ENCODE assay signal across 8 mouse cellular contexts in genomic region chr12:80013577-80013903, GRCm38 (mm10).
DNase-seq lines count a peak whose midpoint lies in the region; ATAC-seq lines count a peak whose summit lies in the region.

No protein-coding gene starts in this region.

- H3K4me1 ChIP-seq in heart, embryonic 10.5 days: peaks cover 64% of the 10 kb centered on the region
- peaks cover 25% of the 10 kb centered on the region; the same call in 1 of the 2 replicates for H3K4me1 ChIP-seq in embryonic facial prominence, embryonic 12.5 days
- H3K4me1 ChIP-seq in intestine, embryonic 14.5 days (replicated peaks; ENCODE audit: control insufficient read depth, insufficient read depth, low read length): peaks cover 23% of the 10 kb centered on the region
- H3K4me1 ChIP-seq in midbrain, embryonic 13.5 days (replicated peaks): peaks cover 22% of the 10 kb centered on the region

- no peak for ATAC-seq in embryonic facial prominence, embryonic 12.5 days (ENCODE audit: insufficient number of reproducible peaks, insufficient read depth, low FRiP score, low TSS enrichment)
- peak; percentile 54; the same call in 1 of the 2 replicates for ATAC-seq in intestine, embryonic 14.5 days (replicated peaks; ENCODE audit: low FRiP score, low TSS enrichment, low read depth)
- no peak; the same call in 1 of the 2 replicates for ATAC-seq in midbrain, embryonic 13.5 days

- no peaks in the 10 kb centered on the region for H3K9me3 ChIP-seq in heart, embryonic 10.5 days
- H3K9me3 ChIP-seq in embryonic facial prominence, embryonic 12.5 days: no peaks in the 10 kb centered on the region
- no peaks in the 10 kb centered on the region for H3K9me3 ChIP-seq in intestine, embryonic 14.5 days (ENCODE audit: control insufficient read depth, low read length)
- no peaks in the 10 kb centered on the region for H3K9me3 ChIP-seq in midbrain, embryonic 13.5 days

- H3K27ac ChIP-seq in heart, embryonic 10.5 days: peak overlapping the region; percentile 54; the same call in 1 of the 2 replicates
- peak overlapping the region; percentile 88 for H3K27ac ChIP-seq in embryonic facial prominence, embryonic 12.5 days
- H3K27ac ChIP-seq in intestine, embryonic 14.5 days (ENCODE audit: low read depth): peak overlapping the region; percentile 82
- H3K27ac ChIP-seq in midbrain, embryonic 13.5 days: peak overlapping the region; percentile 54; the same call in 1 of the 2 replicates

- H3K4me3 ChIP-seq in heart, embryonic 10.5 days: no peak overlapping the region
- no peak overlapping the region for H3K4me3 ChIP-seq in embryonic facial prominence, embryonic 12.5 days
- no peak overlapping the region for H3K4me3 ChIP-seq in intestine, embryonic 14.5 days (ENCODE audit: low read depth, low read length)
- 0 out of 2 replicates have a peak overlapping the region, but pooled peaks have one; percentile 3 for H3K4me3 ChIP-seq in midbrain, embryonic 13.5 days (replicated peaks)

- no peaks in the 10 kb centered on the region for H3K27me3 ChIP-seq in heart, embryonic 10.5 days (ENCODE audit: insufficient read depth, poor library complexity, severe bottlenecking)
- H3K27me3 ChIP-seq in embryonic facial prominence, embryonic 12.5 days: no peaks in the 10 kb centered on the region
- no peaks in the 10 kb centered on the region for H3K27me3 ChIP-seq in intestine, embryonic 14.5 days (replicated peaks; ENCODE audit: control insufficient read depth, insufficient read depth, low read length)
- H3K27me3 ChIP-seq in midbrain, embryonic 13.5 days: no peaks in the 10 kb centered on the region

- H3K9ac ChIP-seq in embryonic facial prominence, embryonic 12.5 days: no peak overlapping the region
- no peak overlapping the region for H3K9ac ChIP-seq in intestine, embryonic 14.5 days (ENCODE audit: low read length)
- no peak overlapping the region for H3K9ac ChIP-seq in midbrain, embryonic 13.5 days (replicated peaks)

- no peak overlapping the region for H3K4me2 ChIP-seq in embryonic facial prominence, embryonic 12.5 days (replicated peaks)
- H3K4me2 ChIP-seq in intestine, embryonic 14.5 days (ENCODE audit: low read length): peak overlapping the region; percentile 34
- peak overlapping the region; percentile 45 for H3K4me2 ChIP-seq in midbrain, embryonic 13.5 days (replicated peaks)

- DNase-seq in heart, embryonic 10.5 days (ENCODE audit: low spot score): no peak
- DNase-seq in heart, adult 9 months (ENCODE audit: low spot score in 2 of 2): no peak
- no peak for DNase-seq in intestine, embryonic 14.5 days (ENCODE audit: low spot score)
- no peak for DNase-seq in cerebellum, adult 9-11 months
- no peak for DNase-seq in spleen, postnatal 14 days (ENCODE audit: low spot score in 2 of 2)
- DNase-seq in urinary bladder, postnatal 4 days (ENCODE audit: low spot score in 2 of 2): no peak

- WGBS in heart, embryonic 10.5 days: 86% methylated on average over 6 of the region's 6 CpGs
- 55% methylated on average over 6 of the region's 6 CpGs for WGBS in embryonic facial prominence, embryonic 12.5 days
- WGBS in intestine, embryonic 14.5 days: 43% methylated on average over 6 of the region's 6 CpGs
- 42% methylated on average over 6 of the region's 6 CpGs for WGBS in midbrain, embryonic 13.5 days

- H3K36me3 ChIP-seq in heart, embryonic 10.5 days: no peaks in the 10 kb centered on the region
- H3K36me3 ChIP-seq in embryonic facial prominence, embryonic 12.5 days: no peaks in the 10 kb centered on the region
- H3K36me3 ChIP-seq in intestine, embryonic 14.5 days (ENCODE audit: control insufficient read depth, insufficient read depth, low read length): no peaks in the 10 kb centered on the region
- no peaks in the 10 kb centered on the region for H3K36me3 ChIP-seq in midbrain, embryonic 13.5 days
